Mouse (Mus musculus) embryo, embryonic 11.5 days (tissue): ENCODE data around the gene Spz1.
"Not testable (repeated sequence)": the region's sequence is repeated elsewhere in the genome, so short reads cannot be mapped to it uniquely, and the experiment has no call there.

Experiments used
- DNase-seq: peaks from one replicate; pipeline ENCODE4 v3.0.0-alpha.2; 2012; ENCODE audit warnings: low read depth, low spot score

The Spz1 gene

GRCm38 (mm10) chr13:92576072-92576471 lies at the start of gene Spz1:
Gene Spz1, minus strand, starts transcription at chr13:92576172.
- no peak for DNase-seq

DNA sequence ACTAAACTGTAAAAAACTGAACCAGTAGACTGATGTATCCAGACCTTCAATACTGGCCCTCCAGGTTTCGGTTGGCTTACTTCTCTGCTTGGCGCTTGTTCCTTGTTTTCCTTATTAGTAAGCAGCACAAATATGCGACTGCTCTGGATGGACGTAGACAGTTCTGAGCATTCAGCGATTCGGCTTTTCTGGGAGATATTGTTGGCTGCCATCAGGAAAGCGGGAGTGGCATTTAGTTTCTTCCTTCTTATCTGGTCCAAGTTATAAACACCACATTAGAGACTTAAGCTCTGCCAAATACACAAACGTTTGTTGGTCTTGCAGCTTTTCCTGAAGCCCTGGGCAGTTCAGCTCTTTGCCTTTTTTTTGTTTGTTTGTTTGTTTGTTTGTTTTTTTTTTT lies 40.5 kb upstream of the Spz1 start:
- no peak for DNase-seq

- DNase-seq = no peak
Measured at GRCm38 (mm10) chr13:92615201-92615600, 39.2 kb upstream of the Spz1 start.

- DNase-seq = no peak
Measured at GRCm38 (mm10) chr13:92613094-92613493, 37.1 kb upstream of the Spz1 start.

DNA sequence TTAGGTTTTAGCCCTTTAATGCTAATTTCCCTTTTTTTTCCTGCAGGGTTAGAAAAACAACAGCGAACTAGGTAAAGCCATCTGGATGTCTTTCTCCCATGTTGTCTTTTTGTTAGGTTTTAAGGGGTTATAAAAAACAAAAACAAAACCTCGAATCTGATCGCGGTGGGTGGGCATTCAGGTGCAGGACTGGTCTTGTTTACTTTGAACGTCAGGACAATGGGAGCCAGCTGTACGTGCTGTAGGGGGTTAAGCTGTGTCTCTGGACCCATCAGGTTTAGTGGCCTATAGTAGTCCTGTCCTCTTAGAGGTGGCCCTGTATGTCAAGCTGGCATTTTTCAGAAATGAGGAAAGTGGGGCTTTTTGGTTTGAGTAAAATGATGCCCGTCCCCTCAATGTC lies 35.9 kb upstream of the Spz1 start:
- no peak for DNase-seq

DNA sequence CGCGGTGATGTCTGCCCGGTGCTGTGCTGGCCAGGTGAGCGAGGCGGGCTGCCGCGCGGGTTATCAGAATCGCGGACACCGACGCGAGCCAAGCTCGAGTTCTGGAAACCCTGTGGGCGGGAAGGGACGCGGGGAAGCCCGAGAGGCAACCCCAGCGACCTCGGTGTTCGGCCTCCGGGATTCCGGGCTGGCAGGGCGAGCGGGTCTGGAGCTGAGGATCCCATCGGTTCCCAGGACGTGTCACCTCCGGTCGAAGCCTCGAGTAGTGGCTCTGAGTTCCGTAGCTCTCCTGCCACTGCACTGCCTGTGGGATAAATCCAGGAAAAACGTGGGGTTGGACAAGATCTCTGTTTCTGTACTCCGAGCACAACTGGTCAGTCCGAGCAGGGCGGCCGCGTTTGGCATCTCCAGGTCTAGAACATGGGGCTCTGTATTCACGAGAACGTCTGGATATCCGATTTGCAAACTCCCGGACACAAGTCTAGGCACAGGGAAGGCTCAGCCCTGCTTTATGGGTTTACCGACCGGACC lies 35.3 kb upstream of the Spz1 start:
- DNase-seq = no peak

DNA sequence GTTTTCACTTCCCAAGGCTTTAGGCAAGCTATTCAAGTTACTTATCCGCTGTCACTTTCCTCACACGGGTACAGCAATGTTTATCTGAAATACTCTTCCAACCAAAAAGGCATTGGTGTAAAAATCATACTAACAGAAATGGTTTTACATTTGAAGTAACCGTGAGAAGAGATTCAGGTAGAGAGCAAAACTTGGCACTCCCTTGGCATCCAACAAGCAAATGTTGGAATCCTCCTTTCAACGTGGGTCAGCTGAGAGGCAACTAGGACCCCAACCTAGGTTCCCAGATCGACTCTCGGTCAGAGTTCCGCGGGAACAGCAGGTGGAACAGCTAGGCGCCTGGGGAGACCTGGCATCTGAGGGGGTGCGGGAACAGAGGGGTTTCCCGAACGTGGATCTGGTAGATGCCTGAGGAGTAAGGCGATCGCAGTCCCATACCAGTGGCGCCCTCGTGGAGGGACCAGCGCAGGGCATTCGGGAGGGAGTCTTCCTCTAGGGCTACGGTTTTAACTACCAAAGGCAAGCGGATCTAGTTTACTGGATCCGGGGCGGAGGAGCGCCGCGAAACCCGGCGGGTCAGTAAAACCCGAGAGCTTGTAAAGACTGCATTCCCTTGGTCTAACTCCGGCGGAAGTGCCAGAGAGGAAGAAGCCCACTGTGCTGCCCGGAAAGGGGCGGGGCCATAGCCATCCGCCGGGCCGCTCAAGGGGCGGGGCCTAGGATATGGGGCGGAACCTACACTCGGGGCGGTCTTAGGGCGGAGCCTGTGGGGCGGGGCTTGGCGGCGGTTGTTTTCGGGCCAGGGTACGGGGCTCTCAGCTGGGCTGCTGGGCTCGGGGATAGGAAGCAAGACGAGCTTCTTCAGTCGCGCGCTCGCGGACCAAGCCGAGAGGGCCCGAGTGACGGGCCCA lies 34.6 kb upstream of the Spz1 start, which contains the start of gene Serinc5:
Gene Serinc5 (plus strand): TSS at position 781 of the 911 bp plus-strand sequence.
- DNase-seq = peak; percentile 91

- no peak for DNase-seq
Measured at GRCm38 (mm10) chr13:92609486-92610310, 33.7 kb upstream of the Spz1 start.

DNA sequence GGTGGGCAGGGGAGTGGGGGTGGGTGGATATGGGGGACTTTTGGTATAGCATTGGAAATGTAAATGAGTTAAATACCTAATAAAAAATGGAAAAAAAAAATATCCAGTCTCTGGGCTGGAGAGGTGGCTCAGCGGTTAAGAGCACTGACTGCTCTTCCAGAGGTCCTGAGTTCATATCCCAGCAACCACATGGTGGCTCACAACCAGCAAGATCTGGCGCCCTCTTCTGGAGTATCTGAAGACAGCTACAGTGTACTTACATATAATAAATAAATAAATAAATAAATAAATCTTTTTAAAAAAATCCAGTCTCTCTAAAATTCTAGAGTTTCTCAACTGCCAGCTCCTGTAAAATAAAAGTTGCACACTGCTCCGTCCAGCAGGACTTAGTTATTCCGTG lies 29.3 kb upstream of the Spz1 start:
- not testable (repeated sequence) for DNase-seq

GRCm38 (mm10) chr13:92595424-92595823 lies 19.5 kb upstream of the Spz1 start:
- no peak for DNase-seq

DNA sequence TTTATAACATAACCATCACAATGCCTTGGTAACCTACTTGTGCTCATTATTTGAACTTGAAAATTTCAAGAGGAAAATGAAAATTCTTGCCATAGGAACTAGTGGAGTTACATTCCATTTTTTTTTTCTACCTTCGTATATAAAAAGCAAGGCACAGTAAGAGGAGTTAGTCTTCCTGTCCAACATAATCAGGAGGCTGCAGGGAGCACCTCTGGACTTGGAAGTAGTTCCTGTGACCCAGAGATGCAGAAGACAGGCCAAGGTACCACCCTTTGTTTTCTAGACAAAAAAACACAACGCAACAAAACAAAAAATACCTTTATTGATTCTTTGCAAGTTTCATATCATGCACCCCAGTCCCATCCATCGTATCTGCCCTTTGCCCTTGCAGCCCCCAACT lies 18.9 kb upstream of the Spz1 start:
- DNase-seq = no peak

GRCm38 (mm10) chr13:92594481-92594880 lies 18.5 kb upstream of the Spz1 start:
- DNase-seq = no peak

DNA sequence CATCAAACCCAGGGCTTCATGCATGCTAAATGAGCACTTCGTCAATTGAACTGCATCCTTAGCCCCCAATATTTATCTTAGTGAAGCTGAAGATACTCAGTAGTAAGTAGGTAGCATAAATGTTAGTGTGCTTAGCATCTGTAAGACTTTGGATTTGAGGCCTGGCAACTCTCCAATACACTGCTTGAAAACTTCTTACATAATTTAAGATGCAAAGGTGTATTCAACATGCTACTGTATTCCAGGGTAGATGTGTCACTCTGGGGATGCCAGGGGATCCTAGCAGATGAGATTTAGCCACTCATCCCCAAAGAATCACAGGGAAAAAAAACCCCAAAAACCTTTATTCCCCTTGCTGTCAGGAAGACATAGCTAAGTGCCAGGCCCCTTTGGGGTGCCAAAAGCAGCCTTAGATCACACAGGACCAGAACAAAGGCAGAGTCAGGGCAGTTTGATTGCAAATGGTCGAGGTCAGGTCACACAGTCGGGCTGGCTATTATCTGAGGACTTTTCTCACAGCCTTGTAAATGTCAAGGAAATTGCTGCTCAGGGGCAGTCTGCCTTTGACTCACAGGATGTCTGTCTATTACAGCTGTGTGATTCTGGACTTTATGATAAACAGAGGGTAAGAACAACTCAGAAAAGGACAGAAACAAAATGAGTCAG lies 17.9 kb upstream of the Spz1 start:
- no peak for DNase-seq

- no peak for DNase-seq
Measured at GRCm38 (mm10) chr13:92592786-92593635, 17.0 kb upstream of the Spz1 start.

- no peak for DNase-seq
Measured at GRCm38 (mm10) chr13:92592268-92592785, 16.4 kb upstream of the Spz1 start.

GRCm38 (mm10) chr13:92591225-92591624 lies 15.3 kb upstream of the Spz1 start:
- no peak for DNase-seq

- no peak for DNase-seq
Measured at GRCm38 (mm10) chr13:92589255-92589654, 13.3 kb upstream of the Spz1 start.

DNA sequence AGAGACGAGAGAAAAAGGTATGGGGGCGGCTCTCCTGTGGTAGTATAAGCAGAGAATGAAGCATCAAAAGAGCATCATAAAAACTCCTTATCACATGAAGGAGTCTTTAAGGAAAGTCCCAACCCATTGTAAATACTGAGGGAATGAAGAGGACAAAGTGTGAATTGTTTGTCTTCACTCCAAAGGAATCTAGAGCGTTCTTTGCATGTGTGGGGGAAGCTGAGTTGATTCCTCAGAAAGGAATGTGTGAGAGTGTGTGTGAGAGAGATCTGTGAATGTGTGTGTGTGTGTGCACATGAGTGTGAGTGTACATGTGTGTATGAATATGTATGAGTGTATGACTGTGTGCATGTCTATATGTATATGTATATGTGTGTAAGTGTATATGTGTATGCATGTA lies 12.7 kb upstream of the Spz1 start:
- no peak for DNase-seq

GRCm38 (mm10) chr13:92584094-92584717 lies 8.2 kb upstream of the Spz1 start:
- no peak for DNase-seq
